Mouse (Mus musculus): Measurements from ENCODE around the gene Mcts1. TPM values are rescaled to one million over a fixed set of nuclear protein-coding genes. Genes with fewer than 3 reads are reported as not detected.

Gene Mcts1
- 149 and 196 TPM in 2 replicates for polyA plus RNA-seq (2012; ENCODE audit: insufficient read depth, insufficient read length, missing spikeins)

GRCm38 (mm10) chrX:38600177-38600994, at the start of gene Mcts1:
TSS of gene Mcts1 (plus strand) at chrX:38600578.
- Histone ChIP-seq H3K4me1 (ENCODE audit: control insufficient read depth, insufficient read depth, insufficient read length, low read length) (no peaks in the 10 kb centered on the region), H3K4me3 (ENCODE audit: insufficient read depth, low read depth, low read length) (peak within 1 kb of the TSS; percentile 88), H3K27ac (replicated peaks; ENCODE audit: low read depth, low read length) (peak within 1 kb of the TSS; percentile 89)

GRCm38 (mm10) chrX:38553255-38553654, 47.1 kb upstream of the Mcts1 start:
- Histone ChIP-seq H3K4me1 (ENCODE audit: control insufficient read depth, insufficient read depth, insufficient read length, low read length) (no peaks in the 10 kb centered on the region), H3K27ac (replicated peaks; ENCODE audit: low read depth, low read length) (no peak overlapping the region), H3K4me3 (ENCODE audit: insufficient read depth, low read depth, low read length) (no peak overlapping the region)

- Histone ChIP-seq H3K4me1 (ENCODE audit: control insufficient read depth, insufficient read depth, insufficient read length, low read length) (no peaks in the 10 kb centered on the region), H3K4me3 (ENCODE audit: insufficient read depth, low read depth, low read length) (peak overlapping the region; percentile 96), H3K27ac (replicated peaks; ENCODE audit: low read depth, low read length) (peak overlapping the region; percentile 82)
These were observed 36.3 kb upstream of the Mcts1 start for GRCm38 (mm10) chrX:38563941-38564541.

- Histone ChIP-seq H3K4me1 (ENCODE audit: control insufficient read depth, insufficient read depth, insufficient read length, low read length) (no peaks in the 10 kb centered on the region), H3K4me3 (ENCODE audit: insufficient read depth, low read depth, low read length) (peak overlapping the region; percentile 96), H3K27ac (replicated peaks; ENCODE audit: low read depth, low read length) (peak overlapping the region; percentile 94)
These were observed 35.7 kb upstream of the Mcts1 start for GRCm38 (mm10) chrX:38564542-38565175.

- Histone ChIP-seq H3K4me1 (ENCODE audit: control insufficient read depth, insufficient read depth, insufficient read length, low read length) (no peaks in the 10 kb centered on the region), H3K4me3 (ENCODE audit: insufficient read depth, low read depth, low read length) (peak overlapping the region; percentile 57), H3K27ac (replicated peaks; ENCODE audit: low read depth, low read length) (peak overlapping the region; percentile 73)
These were observed 35.2 kb upstream of the Mcts1 start for GRCm38 (mm10) chrX:38565176-38565542.

GRCm38 (mm10) chrX:38566521-38567205, 33.7 kb upstream of the Mcts1 start:
- Histone ChIP-seq H3K4me1 (ENCODE audit: control insufficient read depth, insufficient read depth, insufficient read length, low read length) (no peaks in the 10 kb centered on the region), H3K4me3 (ENCODE audit: insufficient read depth, low read depth, low read length) (no peak overlapping the region), H3K27ac (replicated peaks; ENCODE audit: low read depth, low read length) (no peak overlapping the region)

- Histone ChIP-seq H3K4me1 (ENCODE audit: control insufficient read depth, insufficient read depth, insufficient read length, low read length) (no peaks in the 10 kb centered on the region), H3K27ac (replicated peaks; ENCODE audit: low read depth, low read length) (no peak within 1 kb of the TSS), H3K4me3 (ENCODE audit: insufficient read depth, low read depth, low read length) (no peak within 1 kb of the TSS)
These were observed 24.3 kb upstream of the Mcts1 start, which contains the start of gene Cul4b for GRCm38 (mm10) chrX:38576078-38576477. TSS of gene Cul4b (minus strand) at chrX:38576196.

- Histone ChIP-seq H3K4me1 (ENCODE audit: control insufficient read depth, insufficient read depth, insufficient read length, low read length) (no peaks in the 10 kb centered on the region), H3K4me3 (ENCODE audit: insufficient read depth, low read depth, low read length) (no peak overlapping the region), H3K27ac (replicated peaks; ENCODE audit: low read depth, low read length) (no peak overlapping the region)
These were observed 19.2 kb upstream of the Mcts1 start for GRCm38 (mm10) chrX:38581140-38581539.

GRCm38 (mm10) chrX:38583261-38583660, 17.1 kb upstream of the Mcts1 start:
- no peak overlapping the region for H3K4me3 ChIP-seq (ENCODE audit: insufficient read depth, low read depth, low read length)
- H3K27ac ChIP-seq (replicated peaks; ENCODE audit: low read depth, low read length), result no peak overlapping the region
- no peaks in the 10 kb centered on the region for H3K4me1 ChIP-seq (ENCODE audit: control insufficient read depth, insufficient read depth, insufficient read length, low read length)

GRCm38 (mm10) chrX:38589827-38590226, 10.6 kb upstream of the Mcts1 start:
- Histone ChIP-seq H3K27ac (replicated peaks; ENCODE audit: low read depth, low read length) (no peak overlapping the region), H3K4me1 (ENCODE audit: control insufficient read depth, insufficient read depth, insufficient read length, low read length) (no peaks in the 10 kb centered on the region), H3K4me3 (ENCODE audit: insufficient read depth, low read depth, low read length) (no peak overlapping the region)

- H3K27ac ChIP-seq (replicated peaks; ENCODE audit: low read depth, low read length), result no peak overlapping the region
- no peak overlapping the region for H3K4me3 ChIP-seq (ENCODE audit: insufficient read depth, low read depth, low read length)
- no peaks in the 10 kb centered on the region for H3K4me1 ChIP-seq (ENCODE audit: control insufficient read depth, insufficient read depth, insufficient read length, low read length)
These were observed 8.6 kb upstream of the Mcts1 start for GRCm38 (mm10) chrX:38591749-38592148.

GRCm38 (mm10) chrX:38593180-38593889, 7.0 kb upstream of the Mcts1 start:
- no peak overlapping the region for H3K27ac ChIP-seq (replicated peaks; ENCODE audit: low read depth, low read length)
- H3K4me1 ChIP-seq (ENCODE audit: control insufficient read depth, insufficient read depth, insufficient read length, low read length), result no peaks in the 10 kb centered on the region
- no peak overlapping the region for H3K4me3 ChIP-seq (ENCODE audit: insufficient read depth, low read depth, low read length)

GRCm38 (mm10) chrX:38600995-38601369, 604 bp downstream of the Mcts1 start:
- Histone ChIP-seq H3K4me3 (ENCODE audit: insufficient read depth, low read depth, low read length) (peak overlapping the region; percentile 88), H3K4me1 (ENCODE audit: control insufficient read depth, insufficient read depth, insufficient read length, low read length) (no peaks in the 10 kb centered on the region)

GRCm38 (mm10) chrX:38634801-38635637, 34.6 kb downstream of the Mcts1 start, which contains the start of gene C1galt1c1:
TSS of gene C1galt1c1 (minus strand) at chrX:38635087.
- Histone ChIP-seq H3K4me1 (ENCODE audit: control insufficient read depth, insufficient read depth, insufficient read length, low read length) (no peaks in the 10 kb centered on the region), H3K27ac (replicated peaks; ENCODE audit: low read depth, low read length) (peak within 1 kb of the TSS; percentile 96), H3K4me3 (ENCODE audit: insufficient read depth, low read depth, low read length) (peak within 1 kb of the TSS; percentile 94)

More at GRCm38 (mm10) chrX:38600995-38601369, 604 bp downstream of the Mcts1 start:
- H3K27ac ChIP-seq (replicated peaks; ENCODE audit: low read depth, low read length), result peak overlapping the region; percentile 89
